Mouse (Mus musculus) adrenal gland (tissue): ENCODE measurements around the gene Atp1b1.

ENCODE experiments used
- intact Hi-C: fragments of 180-260 bp; cut with DNase I; formaldehyde crosslinking; loops from one replicate; pipeline ENCODE4 v1.15.1; 2025

Atp1b1 gene

GRCm38 (mm10) chr1:164468329-164468728, 10.2 kb upstream of the Atp1b1 start:
- intact Hi-C loops = no loop called here

DNA sequence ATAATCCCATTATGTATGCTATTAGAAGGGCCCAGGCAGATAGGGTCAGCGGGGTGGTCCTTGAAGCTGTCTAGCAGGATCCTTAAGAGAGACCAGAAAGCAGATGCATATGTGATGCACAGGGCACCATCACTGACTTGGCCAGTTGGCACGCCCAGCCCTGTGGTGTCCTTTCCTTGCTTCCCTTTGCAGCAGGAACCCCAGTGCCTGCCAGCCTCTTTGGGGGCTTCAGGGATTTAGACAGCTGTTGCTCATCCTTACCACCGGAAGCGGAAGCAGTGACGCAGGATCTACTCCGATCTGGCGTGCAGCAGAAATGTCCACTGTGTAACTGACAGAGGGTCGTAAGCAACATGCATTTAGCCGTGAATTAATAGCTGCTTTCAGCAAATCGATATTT, 9.3 kb upstream of the Atp1b1 start:
- intact Hi-C loops = no loop called here

DNA sequence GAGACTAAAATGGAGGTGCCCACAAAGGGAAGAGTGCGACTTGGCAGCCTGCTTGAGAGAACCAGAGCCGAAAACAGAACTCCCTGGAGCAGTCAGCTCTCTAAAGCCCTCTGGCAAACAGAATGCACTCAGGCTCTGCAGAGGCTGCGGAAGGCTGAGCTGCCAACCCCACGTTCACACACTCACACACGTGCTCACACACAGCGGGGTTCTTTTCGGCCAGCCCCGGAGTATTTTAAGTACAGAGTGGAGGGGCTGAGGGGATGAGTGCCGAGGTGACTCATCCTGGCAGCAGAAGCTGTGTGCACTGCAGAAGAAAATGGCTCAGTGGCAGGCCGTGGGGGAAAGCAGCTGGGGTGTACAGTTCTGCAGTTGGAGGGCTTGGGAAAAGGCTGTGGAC, 3.6 kb upstream of the Atp1b1 start:
- intact Hi-C loops = no loop called here

- intact Hi-C loops = no loop called here
These were observed 3.0 kb upstream of the Atp1b1 start for GRCm38 (mm10) chr1:164460921-164461697.

DNA sequence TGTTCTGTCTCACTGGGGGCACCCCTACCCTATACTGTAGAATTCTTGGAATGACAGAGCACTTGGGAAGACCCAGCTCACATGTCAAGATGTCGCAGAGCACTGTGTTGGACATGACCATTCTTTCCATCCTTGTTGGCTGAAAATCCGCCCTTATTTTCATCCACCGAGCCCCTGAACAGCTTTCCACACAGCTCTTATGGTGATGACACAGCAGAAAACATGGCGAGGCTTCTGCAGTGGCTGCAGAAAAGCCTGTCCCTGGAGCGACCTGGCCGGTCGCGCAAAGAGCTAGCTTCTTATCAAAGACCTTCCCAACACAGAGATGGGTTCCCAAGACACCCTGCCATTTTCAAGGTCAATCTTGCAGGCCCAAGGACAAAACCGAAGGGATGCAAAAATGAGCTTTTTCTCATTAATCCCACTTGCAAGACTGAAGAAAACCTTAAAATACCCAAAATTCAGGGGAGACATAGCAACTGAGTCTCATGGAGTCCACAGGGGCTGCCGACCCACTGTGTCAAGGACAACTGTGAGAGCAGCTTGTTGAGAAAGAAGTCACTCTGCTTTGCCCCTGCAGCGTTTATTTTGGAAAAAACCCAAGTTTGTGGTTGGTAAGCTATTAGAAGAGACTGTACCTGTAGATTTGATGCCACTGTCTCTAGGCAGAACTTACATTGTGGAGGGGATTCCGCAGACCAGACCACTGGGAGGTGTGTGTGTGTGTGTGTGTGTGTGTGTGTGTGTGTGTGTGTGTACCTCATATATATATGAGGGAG, 1.2 kb upstream of the Atp1b1 start:
- intact Hi-C loops = no loop called here

DNA sequence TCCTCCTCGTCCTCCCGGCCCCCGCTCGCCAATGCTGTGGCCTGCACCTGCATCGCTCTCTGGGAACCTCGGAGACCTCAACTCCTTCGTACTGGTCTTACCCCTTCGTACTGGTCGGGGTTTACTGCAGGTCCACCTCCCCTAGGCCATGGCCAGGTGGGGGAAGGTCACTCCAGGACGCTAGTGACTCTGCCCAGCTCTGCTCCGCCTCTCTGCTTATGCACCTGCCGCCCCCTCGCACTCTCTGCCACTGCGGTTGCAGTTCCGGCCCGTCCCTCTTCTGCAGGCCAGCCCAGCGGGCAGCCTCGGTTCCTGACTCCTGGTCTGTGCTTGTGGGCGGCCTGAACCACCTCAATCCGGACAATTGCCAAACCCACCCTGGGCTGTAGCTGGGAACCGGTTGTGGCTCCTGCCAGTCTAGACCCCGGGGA, 481 bp upstream of the Atp1b1 start:
- intact Hi-C loops = no loop called here

GRCm38 (mm10) chr1:164457531-164458244, 467 bp downstream of the Atp1b1 start:
- intact Hi-C loops = no loop called here

- intact Hi-C loops = no loop called here
These were observed 1.4 kb downstream of the Atp1b1 start for GRCm38 (mm10) chr1:164456731-164457130.

GRCm38 (mm10) chr1:164456065-164456464, 2.1 kb downstream of the Atp1b1 start:
- intact Hi-C loops = no loop called here

- intact Hi-C loops = no loop called here
These were observed 2.5 kb downstream of the Atp1b1 start for GRCm38 (mm10) chr1:164455614-164456013.

DNA sequence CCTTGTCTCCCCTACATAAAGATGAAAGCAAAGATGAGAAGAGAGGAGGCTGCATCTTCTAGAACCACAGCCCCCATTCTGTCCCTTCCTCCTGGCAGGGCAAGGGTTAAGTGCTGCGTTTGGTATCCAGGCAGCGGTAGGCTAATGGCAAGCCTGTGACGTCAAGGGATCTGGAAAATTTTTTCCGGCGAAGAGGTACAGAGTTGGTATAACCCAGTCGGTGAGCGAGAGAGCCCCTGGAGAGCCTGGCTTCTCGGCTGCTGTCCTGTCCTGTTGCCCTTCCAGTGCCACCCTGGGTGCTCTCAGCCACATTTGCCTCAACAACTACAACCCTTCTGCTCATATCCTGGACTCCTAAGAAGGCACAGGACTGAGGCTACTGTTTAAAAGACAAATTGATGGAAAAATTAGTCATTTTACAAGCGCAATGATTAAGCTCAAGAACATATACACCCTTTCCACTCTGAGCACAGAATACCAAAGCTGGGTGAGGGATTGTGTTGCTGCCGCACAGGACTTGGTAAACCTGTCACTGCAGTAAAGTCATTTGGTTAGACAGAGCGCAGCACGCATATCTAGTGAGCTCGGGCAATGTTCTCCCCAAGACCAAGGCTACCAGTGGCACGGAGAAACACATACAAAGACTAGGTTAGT, 3.3 kb downstream of the Atp1b1 start:
- intact Hi-C loops = no loop called here

DNA sequence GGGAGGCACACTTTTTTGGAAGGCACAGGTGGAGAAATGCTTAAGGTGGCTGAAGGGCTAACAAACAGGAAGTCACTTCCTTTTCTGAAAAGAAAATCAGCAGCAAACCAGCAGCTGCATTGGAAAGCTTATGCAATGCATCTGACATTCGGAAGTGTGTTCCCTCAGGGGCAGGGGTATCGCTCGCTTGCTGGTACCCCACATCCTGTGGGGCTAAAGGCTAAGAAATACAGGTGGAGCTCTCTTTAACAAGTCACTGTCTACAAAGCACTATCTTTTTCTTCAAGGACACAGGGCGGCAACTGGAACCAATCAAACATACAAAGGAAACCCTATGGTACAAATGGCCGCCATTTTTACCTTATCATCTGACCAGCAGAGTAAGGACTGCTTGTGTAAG, 4.4 kb downstream of the Atp1b1 start:
- intact Hi-C loops = no loop called here

DNA sequence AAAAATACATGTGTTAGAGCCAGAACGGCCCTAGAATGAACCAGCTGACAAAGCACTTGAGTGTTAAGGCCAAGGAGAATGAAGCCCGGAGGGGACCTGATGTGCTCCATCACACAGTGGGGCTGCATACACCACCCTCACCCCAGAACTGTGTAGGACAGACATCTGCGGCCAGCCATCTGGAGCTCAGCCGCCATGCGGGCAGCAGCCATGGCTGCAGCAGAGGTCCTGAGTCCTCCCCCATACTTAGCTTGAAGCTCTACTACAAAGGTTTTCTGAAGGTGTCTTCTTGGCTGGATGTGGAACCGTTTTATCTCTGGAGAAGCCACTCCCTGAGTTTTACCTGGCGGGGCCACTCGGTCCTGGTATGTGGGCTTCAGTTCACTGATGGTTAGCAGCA, 5.0 kb downstream of the Atp1b1 start:
- intact Hi-C loops = no loop called here

- intact Hi-C loops = no loop called here
These were observed 5.6 kb downstream of the Atp1b1 start for GRCm38 (mm10) chr1:164452580-164452979.

GRCm38 (mm10) chr1:164451346-164451745, 6.8 kb downstream of the Atp1b1 start:
- intact Hi-C loops = no loop called here

DNA sequence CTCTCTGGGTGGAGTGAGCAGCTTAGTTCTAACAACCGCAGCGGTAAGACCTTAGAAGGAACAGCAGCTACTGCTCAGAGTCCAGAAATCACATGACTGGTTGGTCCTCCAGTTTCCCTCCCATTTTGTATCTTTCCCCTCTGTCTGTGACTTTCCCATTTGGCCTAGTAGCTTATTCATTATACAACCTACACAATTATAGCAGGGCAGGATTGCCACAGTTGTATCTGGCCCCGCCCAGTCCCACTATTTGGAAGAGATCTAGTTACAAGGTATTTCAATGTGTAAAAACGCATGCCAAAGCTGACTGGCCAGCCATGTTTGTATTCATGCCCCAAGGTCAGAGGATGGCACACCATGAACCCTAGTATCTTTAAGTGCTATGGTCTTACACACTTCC, 7.5 kb downstream of the Atp1b1 start:
- intact Hi-C loops = no loop called here

GRCm38 (mm10) chr1:164450231-164450630, 7.9 kb downstream of the Atp1b1 start:
- intact Hi-C loops = no loop called here

GRCm38 (mm10) chr1:164449626-164450025, 8.5 kb downstream of the Atp1b1 start:
- intact Hi-C loops = no loop called here

DNA sequence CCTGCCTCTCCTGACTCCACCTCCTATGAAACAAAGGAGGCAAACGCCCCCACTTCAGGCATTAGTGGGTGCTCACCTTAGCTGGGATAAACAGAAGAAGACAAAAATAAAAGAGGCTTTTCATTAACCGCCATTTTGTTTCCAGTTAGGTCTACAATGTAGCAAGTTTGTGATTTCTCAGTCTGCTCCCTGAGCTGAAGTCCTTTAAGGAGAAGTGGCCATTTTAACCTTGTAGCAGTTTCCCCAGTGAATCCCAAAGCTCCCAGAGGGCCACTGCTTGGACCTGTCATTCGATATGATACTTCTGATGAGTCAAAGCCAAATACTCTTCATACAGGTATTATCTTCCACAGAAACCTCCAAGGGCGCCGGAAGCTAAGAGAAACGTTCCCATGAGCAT, 10.6 kb downstream of the Atp1b1 start:
- intact Hi-C loops = no loop called here

DNA sequence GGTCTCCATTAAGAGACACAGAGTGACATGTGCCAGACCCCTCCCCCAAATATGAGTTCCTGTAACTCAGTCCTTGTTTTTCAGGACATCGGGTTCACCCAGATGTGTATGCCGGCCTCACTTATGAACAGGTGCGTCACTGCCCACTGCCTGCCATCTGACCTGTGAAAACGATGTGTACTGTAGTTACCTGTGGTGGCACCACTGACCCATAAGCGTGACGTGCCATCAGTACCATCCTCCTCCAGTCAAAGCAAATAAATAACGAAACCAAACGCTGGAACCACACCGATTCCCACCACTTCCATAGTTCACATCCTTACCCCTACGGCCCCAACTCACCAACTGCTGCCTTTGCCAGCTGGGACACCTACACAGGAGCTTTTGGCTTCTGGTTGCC, 11.6 kb downstream of the Atp1b1 start:
- intact Hi-C loops = no loop called here

GRCm38 (mm10) chr1:164445620-164446162, 12.5 kb downstream of the Atp1b1 start:
- intact Hi-C loops = no loop called here
